Mouse (Mus musculus) thymus, adult 2 months (tissue): ENCODE data around the gene Col18a1.

ENCODE experiments used
- CTCF ChIP-seq: fragments of 200-500 bp; IDR thresholded peaks from 2 replicates; pipeline ENCODE4 v1.5.1; 2012; ENCODE audit warnings: mild to moderate bottlenecking, control low read depth, low read length, moderate library complexity, borderline replicate concordance; ENCODE audit not compliant: control insufficient read depth, poor library complexity, insufficient read depth; ENCODE audit errors: extremely low read depth
- POLR2A ChIP-seq: fragments of 200-500 bp; IDR thresholded peaks from 2 replicates; pipeline ENCODE4 v1.6.1; 2012; ENCODE audit warnings: mild to moderate bottlenecking, low read length, control low read depth, moderate library complexity; ENCODE audit not compliant: control insufficient read depth, poor library complexity, insufficient read depth; ENCODE audit errors: extremely low read depth

DNA sequence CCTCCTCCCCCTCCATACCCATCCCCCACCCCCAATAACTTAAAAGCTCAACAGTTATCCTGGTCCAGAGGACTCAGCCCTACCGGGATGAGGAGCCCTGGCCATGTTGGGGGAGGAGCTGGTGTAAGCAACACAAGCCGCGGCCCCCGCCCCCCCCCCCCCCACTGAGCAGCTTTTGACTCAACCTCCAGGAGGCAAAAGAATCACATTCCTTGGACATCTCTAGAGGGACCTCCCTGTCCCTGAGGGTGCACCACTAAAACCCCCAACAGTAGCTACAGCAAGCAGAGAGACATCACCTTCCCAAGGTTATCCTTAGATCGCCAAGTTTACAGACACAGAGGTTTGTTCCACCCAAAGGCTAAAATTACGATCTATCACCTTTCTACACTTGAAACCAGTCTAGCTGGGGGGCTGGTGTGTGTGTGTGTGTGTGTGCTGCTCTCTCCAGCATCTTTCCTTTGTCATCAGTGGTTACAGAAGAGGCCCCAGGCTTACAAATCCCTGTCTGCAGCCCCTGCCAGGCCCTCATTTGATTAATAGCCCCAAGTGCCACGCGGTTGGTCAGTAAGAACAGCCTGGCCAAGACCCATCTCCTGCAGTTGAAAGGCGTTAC, 1.8 kb downstream of the Col18a1 start:
- TF ChIP-seq POLR2A (no peak), CTCF (no peak)
